Mouse (Mus musculus): Measurements from ENCODE around the gene Cry2. TPM values are rescaled to one million over a fixed set of nuclear protein-coding genes. Genes with fewer than 3 reads are reported as not detected.

Cry2 gene
- polyA plus RNA-seq, 1 experiment, result 8.4 TPM

GRCm38 (mm10) chr2:92437366-92437765 is 3.5 kb upstream of the Cry2 start:
- Histone ChIP-seq H3K27me3 (ENCODE audit: control insufficient read depth, insufficient read depth, low read length) (no peaks in the 10 kb centered on the region), H3K4me3 (ENCODE audit: extremely low read depth, insufficient read depth, insufficient read length) (no peak overlapping the region), H3K4me1 (ENCODE audit: control insufficient read depth, insufficient read depth, insufficient read length) (peaks cover under 1% of the 10 kb centered on the region; the same call in 1 of the 2 replicates), H3K36me3 (ENCODE audit: control insufficient read depth, insufficient read depth, low read length) (no peaks in the 10 kb centered on the region), H3K27ac (ENCODE audit: insufficient read depth, low read length) (no peak overlapping the region)
- no peak for DNase-seq (ENCODE audit: low read depth in 1 of 2, low spot score in 2 of 2)
- WGBS, result 70% methylated on average over 4 of the region's 4 CpGs
- no peak for TF ChIP-seq POLR2A (IDR thresholded peaks at IDR 0.05; ENCODE audit: low read depth, low read length)
- no peak for TF ChIP-seq CTCF (IDR thresholded peaks at IDR 0.05; ENCODE audit: extremely low read depth, insufficient read depth, insufficient read length, insufficient replicate concordance)

GRCm38 (mm10) chr2:92435023-92435422 is 1.2 kb upstream of the Cry2 start:
- 67% methylated on average over 6 of the region's 6 CpGs for WGBS
- H3K4me1 ChIP-seq (ENCODE audit: control insufficient read depth, insufficient read depth, insufficient read length), result no peaks in the 10 kb centered on the region; the same call in 1 of the 2 replicates

GRCm38 (mm10) chr2:92434375-92434745 is 517 bp upstream of the Cry2 start:
- no peak for DNase-seq (ENCODE audit: low read depth in 1 of 2, low spot score in 2 of 2)
- Histone ChIP-seq H3K27ac (ENCODE audit: insufficient read depth, low read length) (peak overlapping the region; percentile 46; the same call in 1 of the 2 replicates), H3K36me3 (ENCODE audit: control insufficient read depth, insufficient read depth, low read length) (no peaks in the 10 kb centered on the region), H3K4me3 (ENCODE audit: extremely low read depth, insufficient read depth, insufficient read length) (peak overlapping the region; percentile 60), H3K27me3 (ENCODE audit: control insufficient read depth, insufficient read depth, low read length) (no peaks in the 10 kb centered on the region), H3K4me1 (ENCODE audit: control insufficient read depth, insufficient read depth, insufficient read length) (no peaks in the 10 kb centered on the region; the same call in 1 of the 2 replicates)
- no peak for TF ChIP-seq CTCF (IDR thresholded peaks at IDR 0.05; ENCODE audit: extremely low read depth, insufficient read depth, insufficient read length, insufficient replicate concordance)
- no peak for TF ChIP-seq POLR2A (IDR thresholded peaks at IDR 0.05; ENCODE audit: low read depth, low read length)
- WGBS, result 6% methylated on average over 12 of the region's 12 CpGs

More at GRCm38 (mm10) chr2:92435023-92435422, 1.2 kb upstream of the Cry2 start:
- no peak for DNase-seq (ENCODE audit: low read depth in 1 of 2, low spot score in 2 of 2)
- H3K27me3 ChIP-seq (ENCODE audit: control insufficient read depth, insufficient read depth, low read length), result no peaks in the 10 kb centered on the region
- TF ChIP-seq POLR2A (IDR thresholded peaks at IDR 0.05; ENCODE audit: low read depth, low read length) (no peak), CTCF (IDR thresholded peaks at IDR 0.05; ENCODE audit: extremely low read depth, insufficient read depth, insufficient read length, insufficient replicate concordance) (no peak)
- H3K27ac ChIP-seq (ENCODE audit: insufficient read depth, low read length), result no peak overlapping the region
- H3K4me3 ChIP-seq (ENCODE audit: extremely low read depth, insufficient read depth, insufficient read length), result no peak overlapping the region
- H3K36me3 ChIP-seq (ENCODE audit: control insufficient read depth, insufficient read depth, low read length), result no peaks in the 10 kb centered on the region

- Histone ChIP-seq H3K4me1 (ENCODE audit: control insufficient read depth, insufficient read depth, insufficient read length) (no peaks in the 10 kb centered on the region; the same call in 1 of the 2 replicates), H3K36me3 (ENCODE audit: control insufficient read depth, insufficient read depth, low read length) (no peaks in the 10 kb centered on the region), H3K27ac (ENCODE audit: insufficient read depth, low read length) (no peak overlapping the region), H3K27me3 (ENCODE audit: control insufficient read depth, insufficient read depth, low read length) (no peaks in the 10 kb centered on the region), H3K4me3 (ENCODE audit: extremely low read depth, insufficient read depth, insufficient read length) (no peak overlapping the region)
- DNase-seq (ENCODE audit: low read depth in 1 of 2, low spot score in 2 of 2), result no peak
- no peak for TF ChIP-seq CTCF (IDR thresholded peaks at IDR 0.05; ENCODE audit: extremely low read depth, insufficient read depth, insufficient read length, insufficient replicate concordance)
- TF ChIP-seq POLR2A (IDR thresholded peaks at IDR 0.05; ENCODE audit: low read depth, low read length), result no peak
- WGBS, result 70% methylated on average over 17 of the region's 17 CpGs
These were observed 1.2 kb downstream of the Cry2 start for GRCm38 (mm10) chr2:92432299-92433295.

GRCm38 (mm10) chr2:92431611-92432179 is 2.1 kb downstream of the Cry2 start:
- WGBS, result 81% methylated on average over 11 of the region's 11 CpGs
- no peaks in the 10 kb centered on the region; the same call in 1 of the 2 replicates for H3K4me1 ChIP-seq (ENCODE audit: control insufficient read depth, insufficient read depth, insufficient read length)
- H3K27me3 ChIP-seq (ENCODE audit: control insufficient read depth, insufficient read depth, low read length), result no peaks in the 10 kb centered on the region
- no peak overlapping the region for H3K27ac ChIP-seq (ENCODE audit: insufficient read depth, low read length)
- H3K36me3 ChIP-seq (ENCODE audit: control insufficient read depth, insufficient read depth, low read length), result no peaks in the 10 kb centered on the region
- H3K4me3 ChIP-seq (ENCODE audit: extremely low read depth, insufficient read depth, insufficient read length), result no peak overlapping the region
- DNase-seq (ENCODE audit: low read depth in 1 of 2, low spot score in 2 of 2), result no peak
- TF ChIP-seq CTCF (IDR thresholded peaks at IDR 0.05; ENCODE audit: extremely low read depth, insufficient read depth, insufficient read length, insufficient replicate concordance), result no peak

- no peak for DNase-seq (ENCODE audit: low read depth in 1 of 2, low spot score in 2 of 2)
- WGBS, result 78% methylated on average over 21 of the region's 21 CpGs
- no peak overlapping the region for H3K4me3 ChIP-seq (ENCODE audit: extremely low read depth, insufficient read depth, insufficient read length)
- 0 out of 2 replicates have a peak, but pooled peaks cover under 1% of the 10 kb centered on the region for H3K36me3 ChIP-seq (ENCODE audit: control insufficient read depth, insufficient read depth, low read length)
- TF ChIP-seq CTCF (IDR thresholded peaks at IDR 0.05; ENCODE audit: extremely low read depth, insufficient read depth, insufficient read length, insufficient replicate concordance) (no peak), POLR2A (IDR thresholded peaks at IDR 0.05; ENCODE audit: low read depth, low read length) (no peak)
- H3K4me1 ChIP-seq (ENCODE audit: control insufficient read depth, insufficient read depth, insufficient read length), result no peaks in the 10 kb centered on the region; the same call in 1 of the 2 replicates
- H3K27ac ChIP-seq (ENCODE audit: insufficient read depth, low read length), result peak overlapping the region; percentile 10; the same call in 1 of the 2 replicates
- no peaks in the 10 kb centered on the region for H3K27me3 ChIP-seq (ENCODE audit: control insufficient read depth, insufficient read depth, low read length)
These were observed 2.9 kb downstream of the Cry2 start for GRCm38 (mm10) chr2:92430723-92431541.

Data from spleen, adult 2 months (tissue).